Mouse (Mus musculus) bone marrow macrophage, adult 2 months (primary cell): ENCODE data around the gene Gm10972.

Experiments used
- CTCF ChIP-seq: IDR thresholded peaks from 2 replicates; pipeline ENCODE4 v1.5.1; 2012; ENCODE audit warnings: low read depth, mild to moderate bottlenecking, low read length, moderate library complexity
- POLR2A ChIP-seq: IDR thresholded peaks from 2 replicates; pipeline ENCODE4 v1.6.1; 2012; ENCODE audit warnings: mild to moderate bottlenecking, low read depth, low read length, borderline replicate concordance

- TF ChIP-seq CTCF: no peak
- no peak for TF ChIP-seq POLR2A
These were observed 13.0 kb upstream of the Gm10972 start for GRCm38 (mm10) chr3:94629876-94630275.
